Mouse (Mus musculus) heart, adult 2 months (tissue): ENCODE measurements around the gene Son.

Experiments
- CTCF ChIP-seq: fragments of 200-600 bp; IDR thresholded peaks from 2 replicates; pipeline ENCODE4 v1.8.1; 2022; ENCODE audit warnings: antibody characterized with exemption, mild to moderate bottlenecking, moderate library complexity
- EP300 ChIP-seq: fragments of 200-500 bp; IDR thresholded peaks from 2 replicates; pipeline ENCODE4 v1.6.1; 2011; ENCODE audit warnings: low read depth, low read length, control low read depth; ENCODE audit not compliant: insufficient read depth
- POLR2A ChIP-seq: fragments of 200-500 bp; IDR thresholded peaks from 2 replicates; pipeline ENCODE4 v1.6.1; 2011; ENCODE audit warnings: mild to moderate bottlenecking, low read depth, low read length, control low read depth; ENCODE audit not compliant: insufficient read depth

- TF ChIP-seq POLR2A (no peak), CTCF (no peak), EP300 (no peak)
Measured at GRCm38 (mm10) chr16:91710241-91710640, 62.9 kb downstream of the Son start.
